Mouse (Mus musculus) hindbrain, embryonic 12.5 days (tissue): ENCODE results near the gene Gm4969. TPM values are rescaled to one million over a fixed set of nuclear protein-coding genes. Genes with fewer than 3 reads are reported as not detected.
"Not testable (repeated sequence)": the region's sequence is repeated elsewhere in the genome, so short reads cannot be mapped to it uniquely, and the experiment has no call there.

Source experiments
- ATAC-seq: fragments of 200-750 bp; cut with Nextera tagmentation; 2 replicates; pipeline ENCODE4 v1.8.0; 2017; ENCODE audit warnings: moderate TSS enrichment; ENCODE audit not compliant: low FRiP score
- H3K27ac ChIP-seq: fragments of 300-500 bp; sonication (generic); 2 replicates; pipeline ENCODE4 v1.5.1; 2016; ENCODE audit warnings: mild to moderate bottlenecking
- H3K27me3 ChIP-seq: fragments of 300-500 bp; sonication (generic); 2 replicates; pipeline ENCODE4 v1.6.1; 2016; ENCODE audit warnings: mild to moderate bottlenecking
- H3K36me3 ChIP-seq: fragments of 300-500 bp; sonication (generic); 2 replicates; pipeline ENCODE4 v1.6.1; 2016; ENCODE audit warnings: mild to moderate bottlenecking
- H3K4me1 ChIP-seq: fragments of 300-500 bp; sonication (generic); 2 replicates; pipeline ENCODE4 v1.6.1; 2016
- H3K4me2 ChIP-seq: fragments of 300-500 bp; sonication (generic); replicated peaks from 2 replicates; pipeline ENCODE4 v1.6.1; 2016; ENCODE audit warnings: mild to moderate bottlenecking
- H3K4me3 ChIP-seq: fragments of 300-500 bp; sonication (generic); 2 replicates; pipeline ENCODE4 v1.5.1; 2016; ENCODE audit warnings: mild to moderate bottlenecking
- H3K9ac ChIP-seq: fragments of 300-500 bp; sonication (generic); 2 replicates; pipeline ENCODE4 v1.6.1; 2016; ENCODE audit warnings: mild to moderate bottlenecking, moderate library complexity
- H3K9me3 ChIP-seq: fragments of 300-500 bp; sonication (generic); replicated peaks from 2 replicates; pipeline ENCODE4 v1.6.1; 2016; ENCODE audit warnings: mild to moderate bottlenecking
- WGBS: fragments of 180-500 bp; shearing (Covaris S2); methylation state at CpG from one replicate; pipeline ENCODE4 v1.1.7; 2016; 5-methylcytosine and 5-hydroxymethylcytosine counted together
- polyA plus RNA-seq: library from polyadenylated mRNA; unstranded; fragments of >200 nt; fragmentation: Nextera tagmentation; extraction: Ambion mirVana; gene quantifications from 2 replicates; pipeline ENCODE4 v1.2.1, GENCODE M21; 2016

Gene Gm4969
- polyA plus RNA-seq, 1 experiment from 2014 or later: 1.8 TPM

GRCm38 (mm10) chr7:19076586-19076991 lies 41.6 kb downstream of the Gm4969 start:
- peaks cover 38% of the 10 kb centered on the region for H3K36me3 ChIP-seq
- H3K27ac ChIP-seq: peak overlapping the region; percentile 71; the same call in 1 of the 2 replicates
- ATAC-seq: no peak
- peak overlapping the region; percentile 96 for H3K4me2 ChIP-seq
- H3K4me1 ChIP-seq: peaks cover 22% of the 10 kb centered on the region
- peak overlapping the region; percentile 98 for H3K4me3 ChIP-seq
- H3K27me3 ChIP-seq: no peaks in the 10 kb centered on the region
- WGBS: under 1% methylated on average over 22 of the region's 22 CpGs
- no peaks in the 10 kb centered on the region for H3K9me3 ChIP-seq
- H3K9ac ChIP-seq: peak overlapping the region; percentile 95

DNA sequence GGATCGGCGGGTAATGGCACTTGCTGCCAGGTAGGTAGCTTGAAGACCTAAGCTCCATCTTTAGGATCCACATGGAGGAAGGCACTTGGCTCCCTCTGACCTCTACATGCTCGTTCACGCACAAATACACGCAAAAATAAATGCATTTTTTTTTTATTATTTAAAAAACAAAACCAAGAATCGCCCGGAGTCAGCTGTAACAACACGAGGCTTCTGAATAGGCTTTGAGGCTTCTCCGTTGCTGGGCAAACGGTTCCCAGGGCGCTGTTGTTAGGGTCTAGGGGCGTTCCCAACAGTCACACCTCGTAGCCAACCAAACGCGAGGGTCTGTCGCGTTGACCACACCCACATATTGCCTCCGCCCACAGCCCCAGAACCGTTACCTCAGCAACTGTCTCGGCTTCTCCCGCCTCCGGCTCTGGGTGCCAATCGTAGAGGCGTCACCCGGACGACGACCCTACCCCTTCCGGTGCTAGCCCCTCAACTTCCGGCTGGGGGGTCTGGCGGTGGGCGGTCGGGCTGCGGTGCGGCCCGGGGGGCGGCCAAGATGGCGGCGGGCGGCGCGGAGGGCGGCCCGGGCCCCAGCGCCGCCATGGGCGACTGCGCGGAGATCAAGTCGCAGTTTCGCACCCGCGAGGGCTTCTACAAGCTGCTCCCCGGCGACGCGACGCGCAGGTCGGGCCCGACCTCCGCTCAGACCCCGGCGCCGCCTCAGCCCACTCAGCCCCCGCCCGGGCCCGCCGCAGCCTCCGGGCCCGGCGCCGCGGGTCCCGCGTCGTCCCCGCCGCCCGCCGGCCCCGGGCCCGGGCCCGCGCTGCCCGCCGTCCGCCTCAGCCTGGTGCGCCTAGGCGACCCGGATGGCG lies 42.2 kb downstream of the Gm4969 start, which contains the start of gene Dmwd:
Dmwd (plus strand) TSS at position 505 of the 863 bp plus-strand sequence.
- H3K36me3 ChIP-seq: peaks cover 31% of the 10 kb centered on the region
- peaks cover 20% of the 10 kb centered on the region for H3K4me1 ChIP-seq
- peak within 1 kb of the TSS; percentile 96 for H3K4me2 ChIP-seq
- H3K9ac ChIP-seq: peak within 1 kb of the TSS; percentile 95
- H3K27me3 ChIP-seq: no peaks in the 10 kb centered on the region
- WGBS: 1% methylated on average over 71 of the region's 91 CpGs
- no peaks in the 10 kb centered on the region for H3K9me3 ChIP-seq
- H3K27ac ChIP-seq: peak within 1 kb of the TSS; percentile 71
- H3K4me3 ChIP-seq: peak within 1 kb of the TSS; percentile 98
- ATAC-seq: peak; percentile 99

DNA sequence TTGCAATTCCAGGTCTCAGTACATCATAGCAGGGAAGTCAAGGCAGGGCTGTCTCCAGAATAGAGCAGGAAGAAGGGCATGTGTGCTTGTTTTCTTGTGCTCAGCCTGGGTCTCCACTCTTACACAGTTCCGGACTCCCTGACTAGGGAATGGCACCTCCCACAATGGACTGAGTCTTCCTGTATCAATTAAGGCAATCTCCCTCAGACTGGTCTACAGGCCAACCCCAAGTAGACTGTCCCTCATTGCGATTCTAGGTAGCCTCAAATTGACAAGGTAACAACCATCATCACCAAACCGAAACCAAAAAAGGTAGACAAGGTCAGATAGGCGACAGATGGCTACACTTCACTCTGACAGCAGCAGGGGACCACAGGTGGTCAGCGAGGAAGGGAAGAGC lies 42.9 kb downstream of the Gm4969 start:
- H3K4me1 ChIP-seq: peaks cover 20% of the 10 kb centered on the region
- 56% methylated on average over 5 of the region's 5 CpGs for WGBS
- peaks cover 24% of the 10 kb centered on the region for H3K36me3 ChIP-seq
- peak; percentile 1; the same call in 1 of the 2 replicates for ATAC-seq
- no peak overlapping the region for H3K9ac ChIP-seq
- H3K4me2 ChIP-seq: peak overlapping the region; percentile 49
- H3K9me3 ChIP-seq: no peaks in the 10 kb centered on the region
- H3K27ac ChIP-seq: peak overlapping the region; percentile 71
- no peaks in the 10 kb centered on the region for H3K27me3 ChIP-seq
- peak overlapping the region; percentile 98 for H3K4me3 ChIP-seq

DNA sequence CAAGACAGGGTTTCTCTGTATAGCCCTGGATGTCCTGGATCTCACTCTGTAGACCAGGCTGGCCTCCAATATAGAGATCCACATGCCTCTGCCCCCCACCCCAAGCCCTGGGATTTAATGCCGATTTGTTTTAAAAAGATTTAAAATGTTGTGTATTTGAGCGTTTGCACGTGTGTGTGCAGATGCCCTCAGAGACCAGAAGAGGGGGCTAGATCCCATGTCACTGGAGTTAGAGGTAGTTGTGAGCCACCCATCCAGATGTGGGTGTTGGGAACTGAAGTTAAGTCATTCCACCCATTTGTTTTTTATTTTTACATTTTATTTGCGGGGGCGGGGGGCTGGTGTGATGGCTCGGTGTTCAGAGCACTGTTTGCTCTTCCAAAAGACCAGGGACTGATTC lies 43.7 kb downstream of the Gm4969 start:
- no peaks in the 10 kb centered on the region for H3K9me3 ChIP-seq
- peaks cover 17% of the 10 kb centered on the region for H3K36me3 ChIP-seq
- no peak overlapping the region for H3K9ac ChIP-seq
- peaks cover 20% of the 10 kb centered on the region for H3K4me1 ChIP-seq
- H3K27me3 ChIP-seq: no peaks in the 10 kb centered on the region
- WGBS: 92% methylated on average over 6 of the region's 6 CpGs
- H3K27ac ChIP-seq: no peak overlapping the region
- ATAC-seq: no peak
- no peak overlapping the region for H3K4me2 ChIP-seq
- no peak overlapping the region for H3K4me3 ChIP-seq

DNA sequence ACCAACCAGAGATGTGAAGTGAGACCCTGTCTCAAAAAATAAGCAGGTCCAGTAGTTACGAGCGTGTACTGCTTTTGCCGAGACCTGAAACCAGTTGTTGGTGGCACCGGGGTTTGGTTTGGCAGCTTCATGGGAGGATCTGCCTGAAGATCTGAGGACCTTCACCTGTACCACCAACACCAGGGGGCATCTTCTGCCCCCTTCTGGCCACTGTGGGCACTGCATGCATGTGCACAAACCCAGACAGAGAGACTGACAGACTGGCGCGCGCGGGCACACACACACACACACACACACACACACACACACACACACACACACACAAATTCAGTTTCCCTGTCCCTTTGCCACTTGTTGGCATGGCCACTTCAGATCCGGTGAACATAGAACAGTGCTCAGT lies 44.7 kb downstream of the Gm4969 start:
- peaks cover 20% of the 10 kb centered on the region for H3K4me1 ChIP-seq
- 76% methylated on average over 9 of the region's 9 CpGs for WGBS
- no peak overlapping the region for H3K4me2 ChIP-seq
- no peak overlapping the region for H3K9ac ChIP-seq
- H3K27ac ChIP-seq: no peak overlapping the region
- peaks cover 7% of the 10 kb centered on the region for H3K36me3 ChIP-seq
- no peak for ATAC-seq
- no peaks in the 10 kb centered on the region for H3K9me3 ChIP-seq
- H3K27me3 ChIP-seq: no peaks in the 10 kb centered on the region
- H3K4me3 ChIP-seq: no peak overlapping the region

- not testable (repeated sequence) for H3K4me3 ChIP-seq, H3K4me1 ChIP-seq, H3K27ac ChIP-seq, H3K4me2 ChIP-seq, H3K36me3 ChIP-seq, H3K9ac ChIP-seq, H3K9me3 ChIP-seq, ATAC-seq
- WGBS: 56% methylated on average over 3 of the region's 3 CpGs
- peaks cover 18% of the 10 kb centered on the region for H3K27me3 ChIP-seq
Measured at GRCm38 (mm10) chr7:19071024-19071423, 47.1 kb downstream of the Gm4969 start.

- ATAC-seq: no peak
- Histone ChIP-seq H3K9me3 (0 out of 2 replicates have a peak, but pooled peaks cover 8% of the 10 kb centered on the region), H3K4me2 (no peak overlapping the region), H3K27me3 (peaks cover 33% of the 10 kb centered on the region), H3K27ac (no peak overlapping the region), H3K36me3 (no peaks in the 10 kb centered on the region), H3K4me3 (no peak overlapping the region), H3K4me1 (no peaks in the 10 kb centered on the region), H3K9ac (no peak overlapping the region)
- 49% methylated on average over 3 of the region's 3 CpGs for WGBS
Measured at GRCm38 (mm10) chr7:19069500-19069899, 48.7 kb downstream of the Gm4969 start.

DNA sequence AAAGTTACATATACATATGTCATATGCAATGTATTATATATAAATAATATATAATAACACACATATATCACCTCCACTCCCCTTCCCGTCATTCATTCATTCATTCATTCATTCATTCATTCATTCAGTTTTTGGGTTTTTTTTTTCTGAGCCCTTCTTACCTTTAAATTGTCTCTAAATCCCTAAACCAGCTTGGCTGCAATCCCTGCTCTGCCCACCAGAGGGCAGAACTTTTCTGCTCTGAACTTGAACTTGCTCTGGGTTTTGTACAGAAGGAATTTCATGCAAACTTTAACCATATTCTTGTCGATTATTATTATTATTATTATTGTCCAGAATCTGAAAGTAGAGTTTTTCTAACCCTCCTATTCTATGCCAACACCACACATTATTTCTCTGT lies 49.5 kb downstream of the Gm4969 start:
- Histone ChIP-seq H3K36me3 (no peaks in the 10 kb centered on the region), H3K4me2 (no peak overlapping the region), H3K9ac (no peak overlapping the region), H3K4me3 (no peak overlapping the region), H3K4me1 (no peaks in the 10 kb centered on the region), H3K27me3 (peaks cover 40% of the 10 kb centered on the region), H3K27ac (no peak overlapping the region), H3K9me3 (0 out of 2 replicates have a peak, but pooled peaks cover 8% of the 10 kb centered on the region)
- no peak for ATAC-seq
- 11% methylated on average over 2 of the region's 2 CpGs for WGBS

GRCm38 (mm10) chr7:19067935-19068334 lies 50.2 kb downstream of the Gm4969 start:
- H3K4me3 ChIP-seq: no peak overlapping the region
- no peaks in the 10 kb centered on the region for H3K36me3 ChIP-seq
- no peak overlapping the region for H3K27ac ChIP-seq
- peaks cover 41% of the 10 kb centered on the region for H3K27me3 ChIP-seq
- 68% methylated on average over 13 of the region's 14 CpGs for WGBS
- H3K9ac ChIP-seq: no peak overlapping the region
- H3K4me2 ChIP-seq: no peak overlapping the region
- H3K9me3 ChIP-seq: 0 out of 2 replicates have a peak, but pooled peaks cover 8% of the 10 kb centered on the region
- ATAC-seq: no peak
- H3K4me1 ChIP-seq: no peaks in the 10 kb centered on the region

DNA sequence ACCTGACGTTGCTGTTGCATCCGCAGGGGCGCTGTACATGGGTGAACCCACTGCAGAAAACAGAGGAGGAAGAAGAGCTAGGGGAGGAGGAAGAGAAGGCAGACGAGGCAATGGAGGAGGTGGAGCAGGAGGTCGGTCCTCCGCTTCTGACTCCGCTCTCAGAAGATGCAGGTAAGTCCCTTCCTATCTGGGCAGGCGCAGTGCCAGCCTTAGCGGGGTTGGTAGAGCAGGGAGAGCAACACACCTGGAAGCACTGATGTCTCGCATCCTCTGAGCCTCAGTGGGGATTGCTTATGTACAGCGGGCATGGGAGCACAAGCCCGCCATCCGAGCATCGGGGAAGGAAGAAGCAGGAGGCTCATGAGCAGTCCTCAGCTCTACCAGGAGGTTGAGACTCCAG lies 51.1 kb downstream of the Gm4969 start:
- H3K4me1 ChIP-seq: no peaks in the 10 kb centered on the region

DNA sequence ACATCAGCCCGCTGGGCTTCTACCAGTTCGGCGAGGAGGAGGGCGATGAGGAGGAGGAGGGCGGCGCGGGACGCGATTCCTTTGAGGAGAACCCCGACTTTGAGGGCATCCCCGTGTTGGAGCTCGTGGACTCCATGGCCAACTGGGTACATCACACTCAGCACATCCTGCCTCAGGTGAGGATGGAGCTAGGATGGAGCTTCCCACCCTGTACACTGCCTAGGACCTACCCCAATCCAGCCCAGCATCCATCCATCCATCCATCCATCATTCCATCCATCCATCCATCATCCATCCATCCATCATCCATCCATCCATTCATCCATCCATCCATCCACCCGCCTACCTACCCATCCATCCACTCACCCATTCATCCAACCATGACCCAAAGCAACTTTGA lies 52.3 kb downstream of the Gm4969 start:
- Histone ChIP-seq H3K27ac (no peak overlapping the region), H3K4me2 (no peak overlapping the region; the same call in 1 of the 2 replicates), H3K9me3 (0 out of 2 replicates have a peak, but pooled peaks cover 8% of the 10 kb centered on the region), H3K27me3 (peaks cover 41% of the 10 kb centered on the region), H3K4me1 (no peaks in the 10 kb centered on the region), H3K4me3 (peak overlapping the region; percentile 7; the same call in 1 of the 2 replicates), H3K9ac (no peak overlapping the region), H3K36me3 (no peaks in the 10 kb centered on the region)
- ATAC-seq: no peak
- 47% methylated on average over 13 of the region's 13 CpGs for WGBS

More for the DNA sequence above, 51.1 kb downstream of the Gm4969 start:
- Histone ChIP-seq H3K27me3 (peaks cover 41% of the 10 kb centered on the region), H3K36me3 (no peaks in the 10 kb centered on the region), H3K27ac (no peak overlapping the region), H3K4me3 (no peak overlapping the region), H3K9me3 (0 out of 2 replicates have a peak, but pooled peaks cover 8% of the 10 kb centered on the region), H3K9ac (no peak overlapping the region), H3K4me2 (no peak overlapping the region)
- no peak for ATAC-seq
- 45% methylated on average over 14 of the region's 14 CpGs for WGBS

DNA sequence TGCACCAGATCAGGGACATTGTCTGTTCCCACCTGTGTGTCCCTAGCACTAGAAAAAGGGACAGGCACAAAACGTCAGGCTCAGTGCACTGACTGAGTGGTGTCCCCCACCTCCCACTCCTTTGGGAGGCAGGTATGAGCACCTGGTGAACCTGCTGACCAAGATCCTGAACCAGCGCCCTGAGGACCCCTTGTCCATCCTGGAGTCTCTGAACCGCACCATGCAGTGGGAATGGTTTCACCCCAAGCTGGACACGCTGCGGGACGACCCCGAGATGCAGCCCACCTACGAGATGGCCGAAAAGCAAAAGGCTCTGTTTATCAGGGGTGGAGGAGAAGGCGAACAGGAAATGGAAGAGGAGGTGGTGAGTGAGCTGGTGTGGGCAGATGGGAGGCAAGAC lies 60.8 kb downstream of the Gm4969 start:
- H3K9me3 ChIP-seq: no peaks in the 10 kb centered on the region
- no peak overlapping the region for H3K4me3 ChIP-seq
- H3K36me3 ChIP-seq: peaks cover 5% of the 10 kb centered on the region
- no peak overlapping the region for H3K4me2 ChIP-seq
- no peak overlapping the region for H3K27ac ChIP-seq
- H3K27me3 ChIP-seq: no peaks in the 10 kb centered on the region
- 89% methylated on average over 10 of the region's 10 CpGs for WGBS
- no peak for ATAC-seq
- H3K4me1 ChIP-seq: peaks cover 7% of the 10 kb centered on the region; the same call in 1 of the 2 replicates
- no peak overlapping the region for H3K9ac ChIP-seq
